In the genomic region with DNA sequence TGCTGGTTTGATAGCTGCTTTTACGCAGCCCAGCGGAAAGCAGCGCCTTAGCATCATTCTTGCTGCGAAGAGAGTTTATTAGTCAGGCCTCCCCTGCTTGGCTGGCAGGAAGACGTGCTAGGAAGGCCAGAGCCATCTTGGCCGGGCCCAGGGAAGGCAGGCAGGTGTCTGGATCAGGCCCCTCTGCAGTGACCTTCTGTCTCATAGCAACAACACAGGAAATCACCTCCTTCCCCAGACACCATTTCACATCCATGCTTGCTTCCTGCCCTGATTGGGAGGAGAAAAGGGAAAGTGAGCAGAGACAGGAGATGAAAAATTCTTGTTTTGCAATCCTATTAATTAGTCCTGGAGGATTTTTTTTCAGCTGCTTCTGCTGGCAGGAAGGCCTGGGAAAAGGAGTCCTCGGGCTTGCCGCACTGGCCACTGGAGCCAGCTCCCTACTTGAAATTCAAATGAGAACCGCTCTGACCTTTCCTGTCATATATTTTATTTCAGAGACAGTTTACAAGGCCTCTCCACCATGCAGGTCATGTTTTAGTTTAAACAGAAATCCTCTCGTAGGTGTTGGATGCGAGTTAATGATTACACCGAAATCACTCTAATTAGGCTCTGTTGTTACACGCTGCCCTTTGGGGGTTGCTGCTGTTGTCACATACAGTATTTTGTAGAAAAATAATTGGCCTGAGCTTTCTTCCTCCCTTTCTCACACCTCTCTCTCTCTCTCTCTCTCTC, we compare ENCODE assay signal across 9 mouse cellular contexts.
DNase-seq lines count a peak whose midpoint lies in the region; ATAC-seq and TF ChIP-seq lines count a peak whose summit lies in the region.
"Had no signal": no experiment of that assay in that cellular context is flagged by ENCODE, and none has a peak within 500 bp of the region (broad histone marks: within the 10 kb centered on the region; RNA-seq: fewer than 3 reads in every experiment).

No protein-coding gene starts in this region.

- WGBS in heart, embryonic 16.5 days: 57% methylated on average over 13 of the region's 13 CpGs
- 58% methylated on average over 13 of the region's 13 CpGs for WGBS in heart, embryonic 12.5 days
- WGBS in forebrain, embryonic 14.5 days: 19% methylated on average over 13 of the region's 13 CpGs
- 8% methylated on average over 13 of the region's 13 CpGs for WGBS in kidney, embryonic 14.5 days
- 13% methylated on average over 13 of the region's 13 CpGs for WGBS in neural tube, embryonic 11.5 days

- no peaks in the 10 kb centered on the region; the same call in 1 of the 2 replicates for H3K27me3 ChIP-seq in heart, embryonic 16.5 days (ENCODE audit: control insufficient read depth, insufficient read depth, low read length)
- no peaks in the 10 kb centered on the region for H3K27me3 ChIP-seq in heart, embryonic 12.5 days (replicated peaks)
- no peaks in the 10 kb centered on the region for H3K27me3 ChIP-seq in forebrain, embryonic 14.5 days (replicated peaks; ENCODE audit: control insufficient read depth, insufficient read depth, low read length)
- H3K27me3 ChIP-seq in kidney, embryonic 14.5 days (ENCODE audit: control insufficient read depth, insufficient read depth, low read length): no peaks in the 10 kb centered on the region
- no peaks in the 10 kb centered on the region for H3K27me3 ChIP-seq in neural tube, embryonic 11.5 days (ENCODE audit: control insufficient read depth, insufficient read depth, low read length)
- H3K27me3 ChIP-seq: embryonic facial prominence, embryonic 12.5 days had no signal

- H3K4me2 ChIP-seq in heart, embryonic 16.5 days (ENCODE audit: low read depth, low read length): no peak overlapping the region
- no peak overlapping the region for H3K4me2 ChIP-seq in heart, embryonic 12.5 days
- no peak overlapping the region for H3K4me2 ChIP-seq in forebrain, embryonic 14.5 days (ENCODE audit: low read length)
- H3K4me2 ChIP-seq in kidney, embryonic 14.5 days (replicated peaks; ENCODE audit: low read depth, low read length): no peak overlapping the region
- no peak overlapping the region for H3K4me2 ChIP-seq in neural tube, embryonic 11.5 days (ENCODE audit: low read depth)
- H3K4me2 ChIP-seq: embryonic facial prominence, embryonic 12.5 days had no signal

- H3K27ac ChIP-seq in heart, embryonic 16.5 days (ENCODE audit: low read length): no peak overlapping the region
- H3K27ac ChIP-seq in heart, embryonic 12.5 days (ENCODE audit: poor library complexity, severe bottlenecking): no peak overlapping the region
- H3K27ac ChIP-seq in forebrain, embryonic 14.5 days (ENCODE audit: low read depth, low read length): peak overlapping the region; percentile 40; the same call in 1 of the 2 replicates
- peak overlapping the region; percentile 2; the same call in 1 of the 2 replicates for H3K27ac ChIP-seq in kidney, embryonic 14.5 days (ENCODE audit: low read depth, low read length)
- H3K27ac ChIP-seq in neural tube, embryonic 11.5 days (ENCODE audit: low read depth, low read length): peak overlapping the region; percentile 67
- H3K27ac ChIP-seq: embryonic facial prominence, embryonic 12.5 days had no signal

- 0 out of 2 replicates have a peak, but pooled peaks have one; percentile 37 for ATAC-seq in heart, embryonic 16.5 days (replicated peaks; ENCODE audit: extremely low read depth, insufficient read depth, low FRiP score)
- no peak for ATAC-seq in heart, embryonic 12.5 days (ENCODE audit: insufficient number of reproducible peaks, low FRiP score)
- peak; percentile 57 for ATAC-seq in forebrain, embryonic 14.5 days
- ATAC-seq in kidney, embryonic 14.5 days (ENCODE audit: low FRiP score, low TSS enrichment): peak; percentile 66
- ATAC-seq in neural tube, embryonic 11.5 days (ENCODE audit: insufficient read depth, low FRiP score, low TSS enrichment): peak; percentile 62; the same call in 1 of the 2 replicates

- H3K9me3 ChIP-seq in heart, embryonic 16.5 days (replicated peaks; ENCODE audit: control insufficient read depth, low read length): no peaks in the 10 kb centered on the region
- H3K9me3 ChIP-seq in heart, embryonic 12.5 days (replicated peaks): no peaks in the 10 kb centered on the region
- no peaks in the 10 kb centered on the region for H3K9me3 ChIP-seq in forebrain, embryonic 14.5 days (replicated peaks; ENCODE audit: control insufficient read depth, low read length)
- no peaks in the 10 kb centered on the region for H3K9me3 ChIP-seq in kidney, embryonic 14.5 days (ENCODE audit: control insufficient read depth, low read length)
- no peaks in the 10 kb centered on the region for H3K9me3 ChIP-seq in neural tube, embryonic 11.5 days (ENCODE audit: control insufficient read depth, low read length)
- H3K9me3 ChIP-seq: embryonic facial prominence, embryonic 12.5 days had no signal

- DNase-seq in brain, embryonic 14.5 days (ENCODE audit: low read depth): peak; percentile 86
- peak; percentile 67 for DNase-seq in forebrain, embryonic 14.5 days (ENCODE audit: low spot score)
- DNase-seq in neural tube, embryonic 11.5 days (ENCODE audit: low spot score): peak; percentile 58
- no peak for DNase-seq in urinary bladder, postnatal 4 days (ENCODE audit: low spot score in 2 of 2)
- no peak for DNase-seq in adipocyte (ENCODE audit: low spot score)

- H3K4me1 ChIP-seq in heart, embryonic 16.5 days (ENCODE audit: control insufficient read depth, insufficient read depth, low read length): no peaks in the 10 kb centered on the region
- H3K4me1 ChIP-seq in heart, embryonic 12.5 days (replicated peaks): no peaks in the 10 kb centered on the region
- peaks cover 18% of the 10 kb centered on the region for H3K4me1 ChIP-seq in forebrain, embryonic 14.5 days (ENCODE audit: control insufficient read depth, insufficient read depth, low read length)
- peaks cover 11% of the 10 kb centered on the region; the same call in 1 of the 2 replicates for H3K4me1 ChIP-seq in kidney, embryonic 14.5 days (ENCODE audit: control insufficient read depth, insufficient read depth, low read length)
- peaks cover 18% of the 10 kb centered on the region for H3K4me1 ChIP-seq in neural tube, embryonic 11.5 days (ENCODE audit: control insufficient read depth, insufficient read depth, low read length)

- no peak for TF ChIP-seq CTCF in brain, embryonic 14.5 days (IDR thresholded peaks at IDR 0.05; ENCODE audit: borderline replicate concordance, extremely low read depth, insufficient read depth, insufficient read length)

- H3K4me3 ChIP-seq in heart, embryonic 16.5 days (ENCODE audit: low read length): no peak overlapping the region
- no peak overlapping the region for H3K4me3 ChIP-seq in heart, embryonic 12.5 days
- H3K4me3 ChIP-seq in forebrain, embryonic 14.5 days (ENCODE audit: low read depth, low read length): no peak overlapping the region
- H3K4me3 ChIP-seq in kidney, embryonic 14.5 days (ENCODE audit: low read length): no peak overlapping the region
- no peak overlapping the region for H3K4me3 ChIP-seq in neural tube, embryonic 11.5 days (ENCODE audit: low read depth, low read length)
- H3K4me3 ChIP-seq: embryonic facial prominence, embryonic 12.5 days had no signal

- no peak for TF ChIP-seq POLR2A in brain, embryonic 14.5 days (IDR thresholded peaks at IDR 0.05; ENCODE audit: borderline replicate concordance, extremely low read depth, insufficient read depth, insufficient read length, poor library complexity, severe bottlenecking)

- no peak overlapping the region for H3K9ac ChIP-seq in heart, embryonic 16.5 days (ENCODE audit: low read length)
- no peak overlapping the region for H3K9ac ChIP-seq in heart, embryonic 12.5 days
- H3K9ac ChIP-seq in forebrain, embryonic 14.5 days (ENCODE audit: low read length): no peak overlapping the region
- no peak overlapping the region for H3K9ac ChIP-seq in kidney, embryonic 14.5 days (ENCODE audit: low read depth, low read length)
- H3K9ac ChIP-seq in neural tube, embryonic 11.5 days (ENCODE audit: low read length): peak overlapping the region; percentile 35
- H3K9ac ChIP-seq: embryonic facial prominence, embryonic 12.5 days had no signal

- H3K36me3 ChIP-seq in heart, embryonic 16.5 days (ENCODE audit: control insufficient read depth, insufficient read depth): no peaks in the 10 kb centered on the region
- no peaks in the 10 kb centered on the region for H3K36me3 ChIP-seq in heart, embryonic 12.5 days
- no peaks in the 10 kb centered on the region for H3K36me3 ChIP-seq in forebrain, embryonic 14.5 days (ENCODE audit: control insufficient read depth, insufficient read depth, low read length)
- H3K36me3 ChIP-seq in kidney, embryonic 14.5 days (ENCODE audit: control insufficient read depth, insufficient read depth, low read length): no peaks in the 10 kb centered on the region
- H3K36me3 ChIP-seq in neural tube, embryonic 11.5 days (ENCODE audit: control insufficient read depth, insufficient read depth, low read length): no peaks in the 10 kb centered on the region
- H3K36me3 ChIP-seq: embryonic facial prominence, embryonic 12.5 days had no signal

Comparison
In these comparisons a context has a peak if more than half of its experiments do, and no peak if none do; other contexts are left out.
1. H3K27ac ChIP-seq: peak in forebrain, embryonic 14.5 days (single experiment), kidney, embryonic 14.5 days (single experiment) and neural tube, embryonic 11.5 days (single experiment); none in heart, embryonic 16.5 days (single experiment) and heart, embryonic 12.5 days (single experiment).
2. DNase-seq: peak in brain, embryonic 14.5 days (single experiment), forebrain, embryonic 14.5 days (single experiment) and neural tube, embryonic 11.5 days (single experiment); none in urinary bladder, postnatal 4 days (0 of 2) and adipocyte (single experiment).